Mouse (Mus musculus) heart, adult 18-20 months (tissue): ENCODE measurements around the gene Mrgpra1. TPM values are rescaled to one million over a fixed set of nuclear protein-coding genes. Genes with fewer than 3 reads are reported as not detected.
"Not testable (repeated sequence)": the region's sequence is repeated elsewhere in the genome, so short reads cannot be mapped to it uniquely, and the experiment has no call there.

Experiments
- DNase-seq, 2 experiments: peaks; one replicate each; pipeline ENCODE4 v3.0.0; 2021 to 2022; ENCODE audit warnings: mixed read lengths in 1 of 2
- long read RNA-seq, 2 experiments: library from polyadenylated mRNA; stranded (forward); transcript quantifications; one replicate each; pipeline ENCODE4 v2.0.0; 2021
- total RNA-seq, 2 experiments: library from RNA; stranded (reverse); gene quantifications; 2 replicates each; pipeline ENCODE4 v1.2.3; 2021

The Mrgpra1 gene
- total RNA-seq: not detected
- long read RNA-seq, experiment 1: 0 reads
- long read RNA-seq, experiment 2: 0 reads

GRCm38 (mm10) chr7:47354140-47354539, at the start of gene Mrgpra1:
Mrgpra1 (minus strand) TSS chr7:47354240.
- DNase-seq: no peak

- DNase-seq: no peak
These were observed 47.1 kb upstream of the Mrgpra1 start for GRCm38 (mm10) chr7:47401125-47401524.

- no peak for DNase-seq
These were observed 5.6 kb downstream of the Mrgpra1 start for GRCm38 (mm10) chr7:47348421-47348820.

- DNase-seq: no peak
These were observed 8.0 kb downstream of the Mrgpra1 start for GRCm38 (mm10) chr7:47345905-47346478.

GRCm38 (mm10) chr7:47341887-47342286, 12.2 kb downstream of the Mrgpra1 start:
- not testable (repeated sequence) for DNase-seq

- not testable (repeated sequence) for DNase-seq
These were observed 12.7 kb downstream of the Mrgpra1 start for GRCm38 (mm10) chr7:47341389-47341788.

- no peak for DNase-seq
These were observed 35.7 kb downstream of the Mrgpra1 start for GRCm38 (mm10) chr7:47318299-47318698.

- DNase-seq: no peak
These were observed 41.8 kb downstream of the Mrgpra1 start for GRCm38 (mm10) chr7:47312289-47312688.

- DNase-seq: no peak
These were observed 44.2 kb downstream of the Mrgpra1 start for GRCm38 (mm10) chr7:47309855-47310254.

- DNase-seq: not testable (repeated sequence)
These were observed 49.4 kb downstream of the Mrgpra1 start for GRCm38 (mm10) chr7:47304661-47305060.

- DNase-seq: not testable (repeated sequence)
These were observed 54.4 kb downstream of the Mrgpra1 start for GRCm38 (mm10) chr7:47299612-47300011.

Other genes starting within 250 kb of the Mrgpra1 start
- gene Ptpn5, start 220.6 kb downstream of the Mrgpra1 start, total RNA-seq: not detected
- gene Mrgpra6, start 149.3 kb downstream of the Mrgpra1 start, total RNA-seq: not detected
- not detected for gene Mrgpra9, start 101.4 kb downstream of the Mrgpra1 start, total RNA-seq
- not detected for gene Mrgpra2a, start 97.9 kb upstream of the Mrgpra1 start, total RNA-seq
- gene Mrgpra2b, start 174.6 kb upstream of the Mrgpra1 start, total RNA-seq: not detected
- not detected for gene Mrgpra3, start 247.1 kb upstream of the Mrgpra1 start, total RNA-seq